Mouse (Mus musculus) G1E (cell line): ENCODE data around the gene Sh3pxd2a. TPM values are rescaled to one million over a fixed set of nuclear protein-coding genes. Genes with fewer than 3 reads are reported as not detected.

Source experiments
- ATAC-seq: 2 replicates; pipeline ENCODE4 v1.8.0; 2016; ENCODE audit warnings: mild to moderate bottlenecking; ENCODE audit not compliant: insufficient number of reproducible peaks, poor library complexity, low FRiP score, severe bottlenecking; ENCODE audit errors: extremely low read depth
- DNase-seq: peaks from one replicate; pipeline ENCODE4 v3.0.0; 2012; ENCODE audit warnings: low spot score
- H3K27me3 ChIP-seq: 2 replicates; pipeline ENCODE4 v1.6.1; 2012; ENCODE audit warnings: mild to moderate bottlenecking, low read length, inconsistent platforms; ENCODE audit not compliant: insufficient read depth
- H3K36me3 ChIP-seq: replicated peaks from 2 replicates; pipeline ENCODE3; 2012; ENCODE audit warnings: mild to moderate bottlenecking, inconsistent platforms
- H3K4me1 ChIP-seq: 2 replicates; pipeline ENCODE4 v1.6.1; 2012; ENCODE audit warnings: low read depth, low read length, inconsistent platforms, mixed read lengths; ENCODE audit not compliant: insufficient read depth
- H3K4me3 ChIP-seq: 2 replicates; pipeline ENCODE4 v1.5.1; 2012; ENCODE audit warnings: low read depth, mild to moderate bottlenecking, inconsistent platforms, low read length, moderate library complexity, mixed read lengths
- H3K9me3 ChIP-seq: replicated peaks from 2 replicates; pipeline ENCODE4 v1.6.1; 2012; ENCODE audit warnings: inconsistent platforms
- CTCF ChIP-seq: IDR thresholded peaks from 2 replicates; pipeline ENCODE4 v1.5.1; 2012; ENCODE audit warnings: low read depth, low read length, inconsistent platforms, mixed read lengths
- GATA1 ChIP-seq: IDR thresholded peaks from 2 replicates; pipeline ENCODE4 v1.6.1; 2012; ENCODE audit warnings: borderline replicate concordance, low read length, inconsistent platforms, mixed read lengths
- GATA2 ChIP-seq: IDR thresholded peaks from 2 replicates; pipeline ENCODE4 v1.6.1; 2012; ENCODE audit warnings: low read depth, low read length, inconsistent platforms, borderline replicate concordance
- POLR2AphosphoS5 ChIP-seq: IDR thresholded peaks from 2 replicates; pipeline ENCODE4 v1.6.1; 2012; ENCODE audit warnings: low read depth, low read length, inconsistent platforms; ENCODE audit not compliant: insufficient replicate concordance
- TAL1 ChIP-seq: conservative IDR thresholded peaks from 2 replicates; pipeline ENCODE4 v1.6.1; 2012; ENCODE audit warnings: low read depth, low read length, inconsistent platforms, mixed read lengths
- polyA plus RNA-seq: library from polyadenylated mRNA; stranded (reverse); fragments of >175 nt; gene quantifications from 2 replicates; pipeline ENCODE4 v1.2.3, GENCODE M21; 2012
- total RNA-seq, 2 experiments: library from RNA; stranded (forward) in 1 of 2; stranded (reverse) in 1 of 2; fragments of 200-1000 nt in 1 of 2; fragments of >200 nt in 1 of 2; fragmentation: Nextera tagmentation in 1 of 2; gene quantifications; 2 replicates each; pipeline ENCODE4 v1.2.3; 2014 to 2017

The Sh3pxd2a gene
- total and polyA plus RNA-seq, 3 experiments = 0.16 TPM; not detected in 2

DNA sequence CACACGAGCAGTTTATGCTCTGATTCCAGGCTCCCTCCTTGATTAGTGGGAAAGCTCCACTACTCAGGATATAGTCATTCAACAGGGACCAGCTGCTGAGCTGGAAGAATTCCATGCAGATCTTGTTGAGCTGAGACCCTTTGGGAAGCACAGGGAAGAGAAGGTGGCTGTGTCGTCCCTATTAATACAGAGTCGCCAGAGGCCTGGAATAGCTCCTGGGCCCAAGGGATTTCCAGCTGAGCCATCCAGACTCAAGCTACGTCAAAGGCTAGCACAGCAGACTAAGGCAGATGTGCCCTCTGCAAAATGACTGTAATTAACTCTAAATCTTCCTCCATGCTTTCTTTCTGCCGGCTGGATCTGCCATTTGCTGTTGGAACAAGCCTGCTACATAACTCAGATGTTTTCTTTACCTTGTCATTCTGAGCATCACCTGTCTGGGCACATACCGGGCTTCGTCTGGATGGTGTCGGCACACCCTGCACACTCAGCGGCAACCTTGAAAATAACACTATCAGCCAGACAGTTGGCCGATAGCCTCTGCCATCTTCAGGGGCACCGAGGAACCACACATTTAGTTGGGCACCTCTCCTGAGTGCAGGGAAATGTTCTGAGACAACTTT lies 36.3 kb upstream of the Sh3pxd2a start:
- H3K9me3 ChIP-seq = no peaks in the 10 kb centered on the region
- DNase-seq (no peak), ATAC-seq (no peak)
- H3K4me1 ChIP-seq = no peaks in the 10 kb centered on the region
- no peak for TF ChIP-seq GATA2
- no peak for TF ChIP-seq POLR2AphosphoS5
- TF ChIP-seq GATA1 = no peak
- no peak for TF ChIP-seq TAL1
- no peak for TF ChIP-seq CTCF
- H3K27me3 ChIP-seq = peaks cover 9% of the 10 kb centered on the region
- H3K4me3 ChIP-seq = no peak overlapping the region
- peaks cover 19% of the 10 kb centered on the region for H3K36me3 ChIP-seq

DNA sequence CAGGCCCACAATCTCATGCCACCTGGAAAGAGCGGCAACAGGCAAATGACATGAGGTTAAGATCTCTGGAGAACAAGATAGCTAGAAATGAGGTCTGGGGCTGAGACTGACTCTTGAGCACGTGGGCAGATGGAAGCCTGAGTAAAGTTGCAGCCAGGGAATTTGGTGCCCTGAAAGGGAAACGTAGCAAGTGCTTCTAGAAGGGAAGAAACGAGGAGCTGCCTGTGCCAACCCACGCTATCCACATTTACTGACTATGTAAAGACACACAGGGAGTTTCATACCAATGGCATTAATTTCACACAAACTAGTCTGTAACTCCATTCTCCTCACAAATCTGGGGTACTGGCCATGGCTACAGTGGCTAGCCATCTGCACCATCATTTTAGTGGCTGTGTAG lies 35.6 kb upstream of the Sh3pxd2a start:
- Histone ChIP-seq H3K27me3 (peaks cover 10% of the 10 kb centered on the region), H3K4me3 (no peak overlapping the region), H3K4me1 (no peaks in the 10 kb centered on the region), H3K36me3 (peaks cover 13% of the 10 kb centered on the region), H3K9me3 (no peaks in the 10 kb centered on the region)
- ATAC-seq = no peak
- TF ChIP-seq GATA1 (no peak), GATA2 (no peak), POLR2AphosphoS5 (no peak), TAL1 (no peak), CTCF (no peak)
- DNase-seq = no peak

DNA sequence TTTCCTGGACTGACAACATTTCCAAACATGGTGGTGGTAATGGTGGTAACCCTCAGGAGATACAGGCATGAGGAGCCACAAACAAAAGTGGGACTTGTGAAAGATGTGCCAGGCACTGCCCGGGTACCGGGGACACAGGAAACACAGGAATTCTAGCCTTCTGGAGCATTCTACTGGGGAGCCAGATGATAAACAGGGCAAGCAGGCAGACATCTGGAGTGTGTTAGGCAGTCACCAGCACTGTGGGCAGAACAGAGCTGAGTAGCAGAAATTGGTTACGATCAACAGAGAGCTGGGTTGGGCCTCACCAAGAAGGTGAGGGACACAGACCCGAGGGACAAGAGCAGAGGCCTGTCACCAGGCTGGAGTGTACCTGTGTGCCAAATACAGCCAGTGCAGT lies 34.7 kb upstream of the Sh3pxd2a start:
- no peak for DNase-seq
- no peak for TF ChIP-seq GATA2
- TF ChIP-seq POLR2AphosphoS5 = no peak
- TF ChIP-seq CTCF = no peak
- TF ChIP-seq GATA1 = no peak
- no peak for TF ChIP-seq TAL1

DNA sequence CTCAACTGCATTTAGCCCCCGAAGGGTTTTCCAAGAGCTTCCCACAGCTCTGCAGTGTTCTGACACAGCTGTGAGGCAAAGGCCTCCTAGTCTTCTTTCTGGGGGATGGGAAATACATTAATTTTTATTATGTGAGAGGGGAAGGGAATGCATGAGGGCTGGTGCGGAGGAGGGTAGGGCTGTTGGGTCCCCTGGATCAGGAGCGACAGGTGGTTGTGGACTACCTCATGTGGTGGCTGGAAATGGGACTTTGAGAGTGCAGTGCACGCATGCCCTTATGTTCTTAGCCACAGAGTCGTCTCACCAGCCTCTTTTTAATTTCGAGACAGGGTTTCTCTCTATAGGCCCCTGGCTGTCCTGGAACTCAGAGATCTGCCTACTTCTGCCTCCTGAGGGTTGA lies 33.5 kb upstream of the Sh3pxd2a start:
- Histone ChIP-seq H3K4me3 (no peak overlapping the region), H3K4me1 (no peaks in the 10 kb centered on the region), H3K36me3 (peaks cover 5% of the 10 kb centered on the region), H3K27me3 (peaks cover 19% of the 10 kb centered on the region), H3K9me3 (no peaks in the 10 kb centered on the region)
- no peak for TF ChIP-seq GATA1
- TF ChIP-seq POLR2AphosphoS5 = no peak
- no peak for TF ChIP-seq CTCF
- TF ChIP-seq TAL1 = no peak
- no peak for TF ChIP-seq GATA2
- ATAC-seq (no peak), DNase-seq (no peak)

More for the DNA sequence above, 34.7 kb upstream of the Sh3pxd2a start:
- ATAC-seq = no peak
- no peak overlapping the region for H3K4me3 ChIP-seq
- H3K27me3 ChIP-seq = peaks cover 15% of the 10 kb centered on the region
- H3K36me3 ChIP-seq = peaks cover 13% of the 10 kb centered on the region
- H3K4me1 ChIP-seq = no peaks in the 10 kb centered on the region
- H3K9me3 ChIP-seq = no peaks in the 10 kb centered on the region

DNA sequence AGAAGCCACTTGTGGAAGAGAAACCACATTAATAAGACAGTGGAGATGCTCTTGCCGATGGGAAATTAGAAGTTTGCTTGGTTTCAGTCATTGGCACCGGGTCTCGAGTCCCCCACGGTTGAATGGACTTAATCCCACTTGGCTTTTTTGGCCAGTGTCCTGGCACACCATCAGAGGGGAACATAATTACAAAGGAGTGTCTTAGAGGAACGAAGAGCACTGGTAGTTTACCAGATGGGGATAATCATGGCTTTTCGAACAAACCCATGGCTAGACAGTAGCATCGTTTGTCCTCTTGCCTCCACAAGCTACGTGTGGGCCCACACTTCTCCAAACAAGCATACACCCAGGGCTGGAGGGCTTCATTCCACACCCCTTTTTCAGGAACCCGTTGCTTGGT lies 33.1 kb upstream of the Sh3pxd2a start:
- DNase-seq (no peak), ATAC-seq (no peak)
- Histone ChIP-seq H3K27me3 (peaks cover 19% of the 10 kb centered on the region), H3K4me3 (no peak overlapping the region), H3K4me1 (no peaks in the 10 kb centered on the region), H3K9me3 (no peaks in the 10 kb centered on the region), H3K36me3 (peaks cover 5% of the 10 kb centered on the region)
- TF ChIP-seq POLR2AphosphoS5 = no peak
- TF ChIP-seq TAL1 = no peak
- no peak for TF ChIP-seq GATA1
- no peak for TF ChIP-seq CTCF
- no peak for TF ChIP-seq GATA2

DNA sequence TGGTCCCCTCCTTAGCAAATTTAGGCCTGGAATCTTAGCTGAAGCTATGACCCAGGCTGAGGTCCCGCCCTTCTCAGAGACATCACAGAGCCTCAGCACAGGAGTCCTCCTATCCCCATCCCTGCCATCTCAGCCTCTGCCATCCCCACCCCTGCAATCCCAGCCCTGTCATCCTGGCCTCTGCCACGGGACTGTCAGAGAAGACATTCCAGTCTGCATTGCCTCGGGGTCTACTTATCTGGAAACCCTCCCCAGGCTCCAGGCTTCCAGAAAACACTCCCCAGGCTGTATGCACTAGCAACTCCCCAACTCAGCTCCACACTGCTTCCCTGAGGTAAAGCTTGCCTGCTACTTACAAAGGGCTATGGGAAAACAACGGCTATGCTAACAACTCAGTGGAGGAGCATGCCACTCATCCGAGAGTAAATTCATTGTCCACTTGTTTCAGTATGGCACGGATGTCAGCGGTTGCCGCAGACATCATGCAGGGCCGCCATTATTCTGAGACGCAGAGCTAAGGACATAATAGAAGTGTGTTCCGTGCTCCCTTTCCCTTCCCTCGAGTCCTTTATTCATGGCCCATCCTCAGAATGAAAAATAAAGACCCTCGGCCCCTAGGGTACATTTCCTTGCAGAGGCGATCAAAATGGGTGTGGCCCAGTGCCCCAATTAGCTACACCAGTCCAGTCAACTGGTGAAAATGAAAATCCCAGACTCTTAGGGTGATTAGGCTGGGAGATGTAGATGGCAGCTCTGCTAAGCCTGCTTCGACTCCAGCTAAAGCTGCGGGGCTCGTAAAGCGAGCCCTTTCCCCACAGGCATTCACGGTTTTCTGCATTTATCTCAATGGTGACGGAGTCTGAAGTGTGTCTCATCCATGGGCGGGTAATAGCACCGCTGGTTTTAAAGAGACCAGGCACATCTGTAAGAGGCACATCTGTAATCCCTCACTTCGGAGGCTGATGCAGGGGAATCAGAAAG lies 29.1 kb upstream of the Sh3pxd2a start:
- Histone ChIP-seq H3K4me1 (no peaks in the 10 kb centered on the region), H3K9me3 (peaks cover 2% of the 10 kb centered on the region), H3K4me3 (no peak overlapping the region), H3K27me3 (peaks cover 17% of the 10 kb centered on the region; the same call in 1 of the 2 replicates), H3K36me3 (no peaks in the 10 kb centered on the region)
- DNase-seq (no peak), ATAC-seq (no peak)
- TF ChIP-seq GATA1 (no peak), GATA2 (no peak), POLR2AphosphoS5 (no peak), TAL1 (no peak), CTCF (no peak)
